Mouse (Mus musculus) kidney, postnatal 25 days (tissue): ENCODE measurements around the gene Zfp804a.

Source experiments
- DNase-seq, 2 experiments: peaks; one replicate each; pipeline ENCODE4 v3.0.0; 2021; ENCODE audit warnings: mixed read lengths in 2 of 2

Zfp804a gene

DNA sequence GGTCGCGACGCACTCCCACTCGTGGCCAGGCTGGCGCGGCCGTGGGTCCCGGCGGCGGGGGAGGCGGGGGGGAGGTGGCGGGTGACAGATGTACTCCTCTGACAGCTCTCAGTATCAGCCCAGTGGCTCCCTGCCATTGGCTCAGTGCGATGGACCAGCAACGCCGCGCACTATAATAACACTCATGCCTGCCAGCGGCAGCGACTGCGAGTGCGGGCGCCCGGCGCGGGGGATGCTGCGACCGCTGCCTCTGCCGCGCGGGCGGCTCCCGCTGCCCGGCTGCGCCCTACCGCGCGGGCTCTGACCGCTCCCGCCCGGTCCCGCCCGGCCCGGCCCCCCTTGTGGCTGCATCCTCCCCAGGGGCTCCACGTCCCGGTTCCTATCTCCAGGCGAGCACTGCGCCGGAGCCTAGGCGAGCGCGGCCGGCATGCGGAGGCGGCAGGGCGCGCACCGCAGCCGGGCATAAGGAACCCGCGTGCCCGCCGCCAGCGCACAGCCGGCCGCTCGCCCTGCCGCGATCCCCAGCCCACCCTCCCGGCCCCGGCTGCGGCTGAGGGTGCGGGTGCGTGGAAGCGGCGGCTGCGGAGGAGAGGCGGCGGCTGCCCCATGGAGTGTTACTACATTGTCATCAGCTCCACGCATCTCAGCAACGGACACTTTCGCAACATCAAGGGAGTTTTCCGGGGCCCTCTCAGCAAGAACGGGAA, at the start of gene Zfp804a:
Gene Zfp804a, plus strand, starts transcription at position 38 of the 707 bp plus-strand sequence.
- DNase-seq: no peak

DNA sequence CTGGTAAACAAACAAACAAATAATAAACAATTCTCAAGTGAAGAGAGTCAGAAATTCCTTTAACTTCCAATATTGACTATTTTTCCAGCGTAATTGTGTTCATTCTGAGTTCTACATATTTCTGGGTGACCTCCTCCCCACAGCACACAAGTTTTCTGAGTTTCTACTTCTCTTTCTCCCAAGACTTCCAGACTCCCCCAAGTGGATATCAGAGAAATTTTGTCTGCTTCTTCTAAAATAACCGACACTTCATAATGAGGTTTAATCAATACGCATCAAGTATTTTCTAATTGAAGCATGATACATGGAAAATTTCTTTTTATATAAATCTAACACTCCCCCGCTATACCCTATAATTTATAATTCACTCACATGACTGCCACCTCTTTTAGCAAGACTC, 1.4 kb upstream of the Zfp804a start:
- DNase-seq: no peak

DNA sequence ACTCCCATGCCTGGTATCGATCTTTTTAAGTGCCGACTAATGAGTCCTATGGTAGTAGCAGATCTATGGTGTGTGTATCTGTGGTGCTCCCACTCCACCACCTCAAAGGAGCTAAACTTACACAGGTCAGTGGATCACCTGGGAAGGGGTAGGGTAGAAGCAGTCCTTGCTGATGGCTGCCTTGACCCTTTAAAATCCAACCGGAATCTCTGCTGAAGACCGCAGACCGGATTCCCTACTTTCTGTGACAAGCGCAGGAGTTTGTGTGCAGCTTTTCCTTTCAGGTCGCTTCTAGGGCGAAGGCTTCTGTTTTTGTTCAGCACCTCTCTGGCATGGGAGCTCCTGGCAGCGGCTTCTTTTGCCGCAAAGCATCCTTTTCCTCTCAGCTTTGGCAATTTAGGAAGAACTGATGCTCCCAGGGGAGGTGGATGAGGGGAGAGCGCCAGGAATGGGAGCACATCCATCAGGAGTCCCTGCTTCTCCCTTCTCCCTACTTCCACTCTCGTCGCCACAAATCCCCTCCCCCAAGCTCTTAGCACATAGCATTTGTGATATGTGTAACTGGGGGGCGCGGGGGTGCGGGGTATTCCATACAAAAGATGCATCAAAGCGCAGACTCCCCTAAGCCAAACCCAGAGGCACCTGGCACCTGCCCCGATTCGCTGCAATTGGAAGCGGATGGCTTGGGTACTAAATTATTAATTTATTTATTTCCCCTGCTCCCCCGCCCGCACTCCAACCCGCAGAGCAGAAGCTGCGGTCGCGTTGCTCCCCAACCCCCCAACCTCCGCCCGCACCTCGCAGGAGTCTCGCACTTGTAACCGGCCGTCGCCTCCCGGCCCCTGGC, 461 bp upstream of the Zfp804a start:
- DNase-seq: no peak

DNA sequence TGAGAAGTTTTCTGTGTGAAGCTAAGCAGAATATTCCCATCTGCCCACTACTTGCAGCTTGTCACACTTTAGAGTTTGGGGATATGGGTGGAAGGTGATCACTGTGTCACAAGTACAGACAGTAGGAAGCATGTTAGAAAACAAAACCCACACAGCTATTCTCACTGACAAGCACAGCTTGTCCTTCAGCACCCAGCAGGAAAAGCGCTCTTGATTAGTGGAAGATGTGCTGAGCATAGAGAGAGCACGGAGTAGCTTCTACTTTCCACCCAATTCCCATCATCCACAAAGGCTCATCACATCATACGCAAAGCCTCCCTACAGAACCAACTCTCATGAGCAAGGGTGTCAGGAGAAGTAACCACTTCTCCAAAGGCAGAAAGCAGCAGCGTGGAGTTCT, 1.4 kb downstream of the Zfp804a start:
- no peak for DNase-seq

DNA sequence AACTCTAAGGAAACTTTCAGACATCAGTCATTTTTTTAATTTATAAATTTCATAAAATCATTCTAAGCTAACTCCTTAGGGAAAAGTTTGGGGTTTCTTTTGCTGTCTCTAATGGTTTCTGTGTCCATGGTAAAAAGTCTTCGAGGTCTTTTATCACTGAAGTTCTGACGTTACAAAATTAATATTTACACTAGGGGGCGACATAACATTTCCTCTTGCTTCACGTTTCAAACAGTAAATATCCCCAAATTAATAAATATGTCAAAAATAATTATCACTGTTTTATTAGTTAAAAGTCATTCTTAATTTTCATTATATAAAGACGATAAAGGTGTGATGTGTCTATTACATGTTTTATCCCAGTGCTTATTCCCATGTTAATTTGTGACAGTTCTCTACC, 11.6 kb downstream of the Zfp804a start:
- DNase-seq: no peak

DNA sequence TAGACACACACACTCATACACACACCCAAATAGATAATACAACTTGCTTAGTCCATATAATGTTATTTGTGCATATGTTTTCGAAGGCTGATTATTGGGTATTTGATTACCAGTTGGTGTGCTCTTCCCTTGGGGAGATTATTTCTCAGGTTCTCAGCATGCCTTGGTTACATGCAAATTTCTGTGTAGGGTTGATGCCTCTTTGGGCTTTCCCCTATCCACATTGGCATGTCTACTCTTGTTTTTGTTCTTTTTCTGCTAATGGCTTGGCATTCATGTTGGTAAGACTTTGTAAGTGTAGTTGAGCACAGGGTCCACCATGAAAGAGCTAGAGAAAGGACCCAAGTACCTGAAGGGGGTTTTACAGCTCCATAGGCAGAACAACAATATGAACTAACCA, 14.9 kb downstream of the Zfp804a start:
- no peak for DNase-seq

DNA sequence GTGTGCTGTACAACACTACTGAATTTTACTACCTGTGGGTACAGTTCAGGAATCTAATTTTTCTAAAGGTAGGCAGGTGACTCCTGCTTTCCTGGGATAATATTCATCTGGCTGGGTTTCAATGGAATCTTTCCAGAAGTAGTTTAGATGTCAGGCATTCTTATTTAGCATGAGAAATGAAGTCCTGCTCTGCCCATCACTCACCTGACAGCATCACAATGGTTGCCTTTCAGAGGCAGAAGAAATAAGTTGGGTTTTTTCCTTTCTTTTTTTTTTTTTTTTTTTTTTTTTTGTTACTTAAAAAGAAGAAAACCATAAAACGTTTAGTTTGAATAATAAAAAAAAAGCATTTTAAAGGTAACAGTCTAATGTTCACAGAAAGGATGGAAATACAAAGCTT, 16.1 kb downstream of the Zfp804a start:
- no peak for DNase-seq

DNA sequence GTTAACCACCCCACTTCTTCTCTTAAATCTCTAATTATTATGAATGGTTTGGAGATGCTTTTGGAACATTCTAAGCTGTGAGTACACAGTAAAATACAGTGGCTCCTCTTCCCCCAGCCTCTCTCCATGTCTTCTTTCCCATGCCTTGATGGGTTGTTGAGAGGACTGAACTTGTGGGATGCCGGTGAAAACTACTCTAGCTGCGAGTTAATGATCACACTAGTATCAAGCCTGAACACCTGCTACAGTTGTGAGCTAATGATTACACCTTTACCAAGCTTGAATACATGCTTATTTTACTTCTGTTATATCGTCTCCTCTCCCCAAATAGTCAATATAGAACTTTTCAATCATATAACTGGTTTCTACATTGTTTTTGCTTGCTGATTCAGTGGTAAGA, 23.9 kb downstream of the Zfp804a start:
- no peak for DNase-seq

DNA sequence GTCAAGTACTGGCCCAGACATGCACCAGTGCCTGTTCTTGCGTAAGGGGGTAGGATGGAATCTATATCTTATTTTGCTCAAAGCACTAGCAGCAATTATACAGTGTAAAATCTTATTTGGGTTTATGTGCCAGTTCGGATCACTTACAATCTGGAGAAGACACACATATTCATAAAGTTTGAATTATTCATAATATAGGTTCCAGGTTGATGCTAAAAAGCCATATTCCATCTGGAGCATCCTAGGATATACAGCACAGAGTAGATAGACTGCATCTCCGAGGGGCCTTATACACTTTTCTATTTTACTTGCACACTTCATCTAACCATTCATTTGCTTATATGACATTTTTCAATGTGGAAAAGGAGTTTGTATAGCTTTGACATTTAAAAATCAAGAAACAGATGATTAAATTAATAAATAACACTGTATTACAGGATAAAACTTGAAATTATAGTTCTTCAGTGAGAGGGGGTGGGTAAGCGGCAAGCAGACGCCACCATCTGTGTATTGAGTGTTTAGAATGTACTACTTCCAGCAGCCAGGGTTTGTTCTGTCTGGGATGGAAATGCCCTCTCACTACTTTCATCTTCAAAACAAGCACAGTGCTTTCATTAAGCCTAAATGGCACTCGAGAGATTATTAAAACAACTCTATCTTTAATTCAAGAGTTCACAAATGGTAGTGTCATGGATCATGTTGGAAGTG, 25.4 kb downstream of the Zfp804a start:
- DNase-seq: no peak

DNA sequence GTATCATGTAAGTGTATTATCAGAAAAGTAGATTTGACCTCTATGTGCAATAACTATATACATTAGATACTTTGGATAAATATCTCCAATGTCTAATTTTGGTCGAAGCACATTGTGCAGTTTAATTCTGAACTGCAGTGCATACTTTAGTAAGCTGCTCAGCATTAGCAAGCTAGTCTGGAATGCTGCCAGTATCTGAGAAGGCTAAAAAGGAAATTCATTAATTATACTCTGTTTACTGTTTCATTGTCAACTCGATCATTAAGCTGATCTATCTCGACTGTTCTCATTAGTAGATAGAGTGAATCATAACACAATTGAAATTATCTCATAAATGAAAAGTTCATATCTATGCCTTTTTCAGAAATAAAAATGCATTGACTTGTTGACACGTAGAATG, 27.7 kb downstream of the Zfp804a start:
- DNase-seq: no peak

DNA sequence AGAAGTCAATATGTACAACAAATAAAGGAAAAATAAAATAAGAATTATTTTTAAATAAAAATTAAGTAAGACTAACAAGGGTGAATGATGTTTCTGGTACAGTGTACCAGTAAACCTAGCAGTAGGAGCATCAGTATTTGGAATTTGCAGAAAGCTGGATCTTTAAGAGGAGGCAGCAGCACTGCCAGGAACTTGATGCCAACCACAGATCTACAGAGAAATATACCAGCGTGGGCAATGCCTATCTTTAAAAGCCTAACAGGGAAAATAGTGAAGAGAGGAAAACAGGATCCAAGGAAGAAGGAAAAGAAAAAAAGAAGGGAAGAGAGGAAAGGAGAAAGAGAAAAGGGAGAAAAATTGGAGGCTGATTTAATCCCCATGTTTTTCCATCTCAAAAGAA, 60.1 kb downstream of the Zfp804a start:
- DNase-seq: no peak

DNA sequence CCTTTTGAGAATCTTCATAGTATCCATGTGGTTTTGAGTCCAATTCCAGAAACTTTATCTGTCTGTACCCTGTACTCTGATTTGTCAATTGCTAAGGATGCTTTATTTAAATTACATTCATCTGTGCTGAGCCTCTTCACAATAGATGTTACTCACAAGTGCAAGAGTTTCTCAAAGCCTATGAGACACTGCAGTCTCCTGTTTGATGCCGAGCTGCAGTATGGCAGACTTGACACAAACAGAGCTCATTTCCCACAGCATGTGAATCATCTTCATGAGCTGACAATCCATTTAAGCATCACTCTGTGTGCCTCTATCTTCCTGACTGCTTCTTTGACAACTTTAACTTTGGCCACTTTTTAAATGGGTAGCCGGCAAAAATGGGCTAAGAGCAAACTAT, 60.6 kb downstream of the Zfp804a start:
- no peak for DNase-seq

DNA sequence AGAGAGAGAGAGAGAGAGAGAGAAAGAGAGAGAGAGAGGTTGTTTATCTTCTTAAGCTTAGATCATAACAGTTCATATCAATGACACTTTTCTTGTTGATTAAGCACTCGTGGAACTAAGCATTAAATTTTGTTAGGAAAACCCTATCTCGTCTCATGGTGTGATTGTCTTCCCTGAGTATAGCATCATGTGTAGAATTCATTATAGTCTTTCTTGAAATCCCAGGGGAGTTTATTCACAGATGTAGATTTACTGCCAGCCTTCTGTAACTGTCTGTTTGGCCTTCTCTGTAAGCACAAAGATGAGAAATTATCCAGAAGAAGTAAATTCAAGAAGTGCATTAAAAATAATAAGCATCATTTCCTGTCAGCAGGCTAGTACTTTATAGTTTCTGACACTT, 66.6 kb downstream of the Zfp804a start:
- no peak for DNase-seq

DNA sequence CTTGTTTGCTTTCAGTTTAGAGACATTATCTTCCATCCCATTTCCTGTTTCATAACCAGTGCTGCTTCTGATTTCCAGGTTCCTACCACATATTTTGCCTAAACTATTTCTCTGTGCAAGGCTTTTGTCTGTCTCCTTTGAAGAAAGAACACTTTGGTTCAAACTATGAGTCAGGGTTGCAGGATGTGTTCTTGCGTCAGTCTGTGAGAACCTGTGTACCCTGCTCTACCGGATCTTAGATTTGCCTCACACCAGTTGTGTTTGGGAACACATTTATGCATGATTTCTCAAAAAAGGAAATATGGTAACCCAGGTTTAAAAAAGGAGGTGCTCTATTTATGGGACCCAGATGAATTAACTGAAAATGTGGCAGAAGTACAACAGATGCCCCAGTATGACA, 125.7 kb downstream of the Zfp804a start:
- DNase-seq: no peak

DNA sequence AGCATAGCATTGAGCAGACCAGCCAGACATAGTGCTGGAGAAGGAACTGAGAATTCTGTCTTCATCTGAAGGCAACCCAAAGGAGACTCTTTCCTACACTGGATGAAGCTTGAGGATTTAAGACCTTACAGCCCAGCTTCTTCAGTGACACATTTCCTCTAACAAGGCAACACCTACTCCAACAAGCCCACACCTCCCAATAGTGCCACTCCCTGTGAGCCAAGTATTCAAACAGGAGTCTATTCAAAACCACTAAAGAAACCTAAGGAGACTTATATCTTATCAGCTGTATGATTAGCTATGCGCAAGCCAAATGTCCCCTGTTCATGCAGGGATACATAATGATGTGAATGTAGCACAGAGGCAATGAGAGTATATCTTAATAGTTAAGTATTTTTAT, 128.0 kb downstream of the Zfp804a start:
- no peak for DNase-seq

DNA sequence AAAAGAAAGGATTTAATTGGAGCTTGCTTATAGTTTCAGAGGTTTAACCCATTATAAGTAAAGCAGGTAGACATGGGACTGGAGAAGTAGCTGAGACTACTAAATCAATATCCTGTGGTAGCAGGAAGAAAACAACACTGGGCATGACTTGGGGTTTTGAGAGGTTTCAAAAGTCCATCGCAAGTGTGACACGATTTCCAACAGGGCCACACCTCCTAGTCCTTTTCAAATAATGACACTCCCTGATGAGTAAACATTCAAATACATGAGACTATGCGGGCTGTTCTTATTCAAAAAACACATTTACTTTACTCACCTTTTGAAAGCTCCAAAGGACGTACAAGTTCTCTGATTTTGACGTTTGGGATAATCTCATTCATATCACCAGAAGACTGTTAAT, 146.9 kb downstream of the Zfp804a start:
- no peak for DNase-seq

DNA sequence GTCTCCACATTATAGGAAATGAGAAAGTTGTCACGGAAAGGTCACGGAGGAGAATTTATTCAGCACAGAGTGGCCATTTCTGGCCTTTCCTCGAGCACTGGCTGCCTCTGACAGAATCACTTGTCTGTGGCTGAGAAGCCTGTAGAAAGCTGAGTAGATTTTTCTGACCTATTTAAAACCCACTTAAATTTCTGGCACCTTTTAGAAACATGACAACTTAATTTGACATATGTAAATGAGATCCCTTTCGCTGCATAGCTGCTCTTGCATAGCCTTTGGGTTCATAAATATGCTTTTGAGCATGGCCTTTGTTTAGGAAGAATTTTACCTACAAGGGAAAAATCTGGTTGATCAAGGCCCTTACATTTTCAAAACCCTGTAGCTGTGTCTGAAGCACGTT, 147.6 kb downstream of the Zfp804a start:
- DNase-seq: no peak

DNA sequence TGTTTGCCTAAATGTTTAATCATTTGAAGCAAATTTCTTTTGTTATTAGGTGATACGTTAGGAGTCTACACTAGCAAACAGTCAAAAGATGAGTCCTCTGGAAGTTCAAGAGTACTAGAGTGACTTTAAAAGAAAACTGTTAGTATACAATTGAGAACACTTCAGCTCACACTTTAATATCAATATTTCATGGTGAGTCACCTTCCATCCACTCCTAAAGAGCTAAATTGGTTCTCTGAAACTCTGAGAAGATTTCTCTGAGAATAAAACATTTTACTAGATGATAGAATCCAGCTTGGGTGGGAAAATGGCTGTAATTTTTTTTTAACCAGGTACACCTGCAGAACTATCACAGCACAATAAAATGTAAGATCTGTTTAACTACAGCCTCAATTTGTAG, 157.6 kb downstream of the Zfp804a start:
- no peak for DNase-seq

DNA sequence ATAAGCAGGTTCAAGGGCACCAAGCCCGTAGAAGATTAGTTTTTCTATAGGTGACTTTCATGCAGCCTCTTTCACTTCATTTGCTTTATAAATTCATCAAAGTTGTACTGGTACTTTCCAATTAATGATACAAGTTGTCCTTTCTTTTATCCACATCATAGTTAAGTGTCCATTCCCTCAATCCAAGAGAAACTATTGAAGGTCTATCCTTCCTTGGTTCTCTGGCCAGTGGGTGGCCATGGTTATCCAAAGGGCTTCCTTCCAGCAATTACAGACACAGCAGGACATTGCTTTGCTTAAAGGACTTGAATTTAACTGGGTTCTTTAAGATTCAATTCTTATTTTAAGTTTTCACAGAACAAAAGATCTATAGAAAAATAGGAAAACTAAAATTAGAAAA, 158.9 kb downstream of the Zfp804a start:
- DNase-seq: no peak

DNA sequence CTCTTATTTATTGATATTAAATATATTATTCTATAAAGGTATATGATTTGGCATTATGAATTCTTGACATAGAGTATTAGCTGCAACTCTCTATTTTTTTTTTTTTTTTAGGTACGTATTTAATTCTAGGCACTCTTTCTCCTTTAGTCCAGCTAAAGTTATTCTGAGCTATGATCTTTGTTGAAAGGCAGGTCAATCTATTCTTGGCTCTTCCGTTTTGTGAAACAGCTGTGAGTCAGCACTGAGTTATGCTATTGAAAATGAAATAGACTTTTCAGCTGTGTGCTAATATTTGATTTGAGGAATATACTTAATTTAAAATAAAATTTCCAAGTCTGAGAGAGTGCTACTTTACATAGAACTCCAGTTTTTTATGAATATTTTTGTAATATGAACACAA, 164.9 kb downstream of the Zfp804a start:
- no peak for DNase-seq

DNA sequence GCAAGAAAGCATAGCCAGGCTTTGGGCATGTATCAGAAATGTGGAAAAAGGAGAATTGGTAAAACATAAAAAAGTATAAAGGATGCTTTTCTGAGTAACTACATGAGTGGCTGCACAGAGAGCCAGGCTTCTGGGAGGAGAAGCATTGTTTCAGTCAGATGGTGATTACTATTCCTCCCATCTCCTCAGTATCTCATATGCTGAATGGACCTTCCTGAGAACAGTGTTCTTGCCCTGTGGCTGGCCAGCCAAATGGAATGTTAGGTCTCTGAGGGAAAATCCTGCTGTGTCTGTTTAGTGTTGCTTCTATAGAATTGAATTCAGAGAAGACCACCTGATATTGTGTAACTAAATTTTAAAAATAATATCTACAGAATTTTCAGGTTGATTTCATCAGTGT, 193.0 kb downstream of the Zfp804a start:
- no peak for DNase-seq

DNA sequence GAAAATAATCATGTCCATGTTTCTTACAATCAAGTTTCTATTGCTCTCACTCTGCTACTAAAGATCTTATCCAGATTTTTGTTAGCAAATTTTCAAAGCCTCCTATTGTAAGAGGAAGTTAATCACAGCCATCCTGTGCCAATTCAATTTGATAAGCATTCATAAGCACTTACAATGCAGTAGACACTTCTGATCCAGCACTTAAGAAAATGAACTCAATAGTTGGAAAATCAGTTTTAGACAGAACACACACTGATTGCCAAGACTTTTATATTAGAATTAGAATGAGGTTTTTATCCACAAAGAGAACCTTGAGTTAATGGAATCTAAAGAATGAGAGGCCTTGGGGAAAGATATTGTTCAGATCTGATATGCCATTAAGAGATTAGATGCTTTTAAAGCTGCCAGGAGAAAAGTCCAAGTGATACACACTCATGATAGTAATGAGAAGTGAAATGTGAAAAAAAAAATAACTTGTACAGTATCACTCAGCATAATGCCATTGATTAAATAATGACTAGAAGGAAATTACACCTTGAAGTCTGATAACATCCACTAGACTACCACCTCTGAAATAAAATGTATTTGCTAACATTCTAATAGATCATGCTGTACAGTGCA, 194.0 kb downstream of the Zfp804a start:
- DNase-seq: no peak

DNA sequence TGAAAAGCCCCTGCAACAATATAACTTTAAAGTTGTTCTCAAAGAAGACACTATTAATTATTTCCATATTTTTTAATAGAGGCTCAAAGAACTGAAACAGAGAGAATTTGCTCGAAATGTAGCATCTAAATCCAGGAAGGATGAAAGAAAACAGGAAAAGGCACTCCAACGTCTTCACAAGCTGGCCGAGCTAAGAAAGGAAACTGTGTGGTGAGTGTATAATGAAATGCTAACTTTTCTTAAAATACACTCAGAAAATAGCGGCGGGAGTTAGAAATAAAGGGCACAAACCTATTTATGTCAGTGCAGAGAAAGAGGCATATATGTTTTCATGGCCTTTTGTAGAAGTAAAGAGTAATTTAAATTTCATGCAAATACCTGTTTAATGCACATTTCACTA, 200.4 kb downstream of the Zfp804a start:
- no peak for DNase-seq
